Mouse (Mus musculus): ENCODE measurements at regions not wholly inside any gene's neighbourhood (a gene's known extent, or its start where the extent isn't known, plus 50 kb on each side); places are given as distances from the start of the nearest gene placed in this dataset.
"Not testable (repeated sequence)": the region's sequence is repeated elsewhere in the genome, so short reads cannot be mapped to it uniquely, and the experiment has no call there.

GRCm38 (mm10) chr15:75326586-75326985 lies 58.4 kb downstream of the Ly6f start:
- ChIA-PET POLR2A (no interaction called here), CTCF (interaction anchor here in 1 of 4 experiments (0.9 kb wide), 1 partner anchor 10 kb away, joined by 4 read pairs; no protein-coding TSS in a partner anchor)

- POLR2A ChIA-PET, result interaction anchor here in 1 of 4 experiments (1.9 kb wide), 1 partner anchor 15 kb away, joined by 4 read pairs; no protein-coding TSS in a partner anchor
- CTCF ChIA-PET, result no interaction called here
These were observed 88.0 kb downstream of the Ly6f start for GRCm38 (mm10) chr15:75356050-75356735.

- POLR2A ChIA-PET, result interaction anchor here in 2 of 4 experiments (1.1 to 1.8 kb wide), 2 partner anchors 14 kb away, joined by 4 to 10 read pairs; no protein-coding TSS in a partner anchor
- CTCF ChIA-PET, result interaction anchor here in 1 of 4 experiments (1.0 kb wide), 1 partner anchor 97 kb away, joined by 3 read pairs; no protein-coding TSS in a partner anchor
These were observed 103.4 kb downstream of the Ly6f start for GRCm38 (mm10) chr15:75371618-75372017.

DNA sequence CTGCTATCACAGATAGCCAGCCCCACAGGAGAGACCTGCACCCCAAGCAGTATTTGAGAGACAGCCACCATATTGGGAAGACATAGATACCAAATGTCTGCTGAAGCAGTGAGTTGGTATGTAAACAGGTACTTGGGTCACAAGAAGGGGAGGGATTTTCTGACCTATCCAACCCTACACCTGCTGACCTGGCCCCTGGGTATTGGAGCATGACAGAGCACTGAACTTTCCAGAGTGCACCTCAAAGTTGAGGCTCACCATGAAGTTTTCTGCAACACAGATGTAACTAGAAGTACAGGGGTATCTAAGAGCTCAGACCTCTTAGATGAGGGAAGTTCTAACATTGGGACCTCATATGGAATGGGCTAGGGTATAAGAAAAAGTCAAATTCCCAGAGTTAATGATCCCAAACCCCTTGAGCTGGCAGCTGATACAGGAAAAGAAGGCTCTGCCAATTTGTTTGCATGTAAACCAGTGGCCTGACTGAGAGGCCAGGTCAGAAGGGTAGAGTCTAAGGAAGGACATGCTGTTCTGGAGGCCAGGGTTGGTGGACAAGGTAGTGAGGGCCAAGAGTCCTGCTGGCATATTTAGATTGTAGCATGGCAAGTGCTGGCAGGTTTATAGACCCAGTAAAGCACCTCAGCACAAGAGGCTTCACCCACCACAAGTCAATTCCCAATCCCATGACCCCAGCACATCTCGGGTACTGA lies 108.3 kb downstream of the Ly6f start:
- POLR2A ChIA-PET, result no interaction called here
- CTCF ChIA-PET, result interaction anchor here in 1 of 4 experiments (0.6 kb wide), 1 partner anchor 645 kb away, joined by 4 read pairs; no protein-coding TSS in a partner anchor

GRCm38 (mm10) chr15:75378136-75378535 lies 109.9 kb downstream of the Ly6f start:
- ChIA-PET POLR2A (interaction anchor here in 1 of 4 experiments (0.6 kb wide), 1 partner anchor 69 kb away, joined by 7 read pairs; no protein-coding TSS in a partner anchor), CTCF (no interaction called here)

GRCm38 (mm10) chr15:75379867-75380266 lies 111.6 kb downstream of the Ly6f start:
- CTCF ChIA-PET, result interaction anchor here in 1 of 4 experiments (1.2 kb wide), 1 partner anchor 26 kb away, joined by 5 read pairs; no protein-coding TSS in a partner anchor
- POLR2A ChIA-PET, result no interaction called here

GRCm38 (mm10) chr15:75382191-75382950 lies 114.2 kb downstream of the Ly6f start:
- CTCF ChIA-PET, result no interaction called here
- POLR2A ChIA-PET, result interaction anchor here in 1 of 4 experiments (1.4 kb wide), 1 partner anchor 25 kb away, joined by 3 read pairs; no protein-coding TSS in a partner anchor

GRCm38 (mm10) chr15:75392924-75393464 lies 124.8 kb downstream of the Ly6f start:
- POLR2A ChIA-PET, result interaction anchor here in 1 of 4 experiments (0.6 kb wide), 1 partner anchor 42 kb away, joined by 3 read pairs; no protein-coding TSS in a partner anchor

GRCm38 (mm10) chr15:75397276-75397675 lies 129.1 kb downstream of the Ly6f start:
- ChIA-PET CTCF (interaction anchor here in 2 of 4 experiments (0.7 to 1.2 kb wide), 2 partner anchors 10 to 583 kb away, joined by 3 to 5 read pairs; no protein-coding TSS in a partner anchor), POLR2A (no interaction called here)

More at GRCm38 (mm10) chr15:75392924-75393464, 124.8 kb downstream of the Ly6f start:
- CTCF ChIA-PET, result not testable (repeated sequence)
